Mouse (Mus musculus): ENCODE measurements at regions not wholly inside any gene's neighbourhood (a gene's known extent, or its start where the extent isn't known, plus 50 kb on each side); places are given as distances from the start of the nearest gene placed in this dataset.

DNA sequence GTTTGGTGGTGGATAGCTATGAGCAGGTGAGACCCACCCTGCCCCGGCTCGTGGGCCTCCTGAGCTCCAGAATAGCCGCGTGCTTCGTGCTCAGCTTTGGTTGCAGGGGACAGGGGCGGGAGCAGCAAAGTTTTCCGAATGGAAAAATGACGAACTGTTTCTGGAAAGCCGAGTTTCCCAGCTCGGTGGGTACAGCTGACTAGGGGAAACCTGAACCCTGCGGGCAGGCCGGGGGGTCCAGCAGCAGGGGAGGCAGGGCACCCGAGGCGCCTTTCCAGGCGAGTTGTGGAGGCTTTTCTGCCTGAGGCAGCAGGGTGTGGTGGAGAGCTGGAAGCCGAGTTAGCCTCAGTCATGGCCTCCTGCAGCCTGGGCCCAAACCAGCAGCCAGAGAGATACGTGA lies 88.8 kb upstream of the 1600014C23Rik start:
- no peak overlapping the region for H3K27ac ChIP-seq (ENCODE audit: low read depth, low read length)
- ATAC-seq (ENCODE audit: low FRiP score) (no peak), DNase-seq (ENCODE audit: low spot score, missing footprints) (no peak)
- no peaks in the 10 kb centered on the region for H3K36me3 ChIP-seq (ENCODE audit: control insufficient read depth, insufficient read depth, low read length)
- H3K9me3 ChIP-seq (ENCODE audit: control insufficient read depth, low read length), result no peaks in the 10 kb centered on the region
- no peak overlapping the region for H3K4me3 ChIP-seq (ENCODE audit: low read depth, low read length)
- H3K27me3 ChIP-seq (ENCODE audit: control insufficient read depth, insufficient read depth, low read length), result no peaks in the 10 kb centered on the region
- H3K4me1 ChIP-seq (ENCODE audit: control insufficient read depth, insufficient read depth, low read length), result no peaks in the 10 kb centered on the region
- WGBS, result 85% methylated on average over 17 of the region's 17 CpGs
- no peak overlapping the region for H3K9ac ChIP-seq (ENCODE audit: low read length)
- H3K4me2 ChIP-seq, result no peak overlapping the region

DNA sequence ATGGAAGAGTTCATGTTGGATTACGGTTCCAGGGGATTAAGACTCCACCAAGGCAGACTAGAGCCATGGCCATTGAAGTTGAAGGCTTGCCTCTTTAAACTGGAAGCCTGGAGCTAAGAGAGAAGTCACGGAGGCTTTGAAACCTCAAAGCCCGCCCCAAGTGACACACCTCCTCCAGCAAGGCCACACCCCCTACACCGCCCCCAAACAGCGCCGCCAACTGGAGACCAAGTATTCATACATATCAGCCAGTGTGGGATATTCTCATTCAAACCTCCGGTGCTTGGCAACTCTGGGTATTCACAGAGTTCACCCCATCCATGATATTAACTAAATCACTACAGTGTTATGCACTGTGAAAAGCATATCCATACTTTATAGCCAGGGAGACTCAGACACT lies 87.7 kb upstream of the 1600014C23Rik start:
- no peaks in the 10 kb centered on the region for H3K9me3 ChIP-seq (ENCODE audit: control insufficient read depth, low read length)
- 89% methylated on average over 7 of the region's 7 CpGs for WGBS

DNA sequence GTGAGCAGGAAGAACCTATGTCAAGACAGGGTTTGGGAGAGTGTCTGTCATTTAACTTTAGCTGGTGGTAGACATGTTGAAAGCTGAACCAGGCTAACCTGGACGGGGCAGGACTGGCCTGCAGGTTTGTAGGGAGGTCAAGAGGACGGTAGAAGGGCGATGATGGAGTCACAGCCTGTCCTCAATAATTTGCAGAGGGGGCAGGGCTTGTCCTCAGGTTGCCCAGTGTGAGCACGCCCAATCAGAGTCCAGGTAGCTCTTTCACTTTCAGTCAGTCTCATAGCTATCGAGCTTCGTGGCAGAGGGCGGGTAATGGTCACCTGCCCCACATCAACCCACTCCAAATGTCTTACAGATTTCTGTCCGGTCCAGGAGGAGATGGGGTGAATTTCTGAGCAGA lies 85.5 kb upstream of the 1600014C23Rik start:
- no peaks in the 10 kb centered on the region for H3K36me3 ChIP-seq (ENCODE audit: control insufficient read depth, insufficient read depth, low read length)
- WGBS, result 93% methylated on average over 8 of the region's 8 CpGs
- no peaks in the 10 kb centered on the region for H3K27me3 ChIP-seq (ENCODE audit: control insufficient read depth, insufficient read depth, low read length)
- H3K9ac ChIP-seq (ENCODE audit: low read length), result no peak overlapping the region
- H3K4me3 ChIP-seq (ENCODE audit: low read depth, low read length), result no peak overlapping the region
- H3K4me1 ChIP-seq (ENCODE audit: control insufficient read depth, insufficient read depth, low read length), result no peaks in the 10 kb centered on the region
- no peak overlapping the region for H3K27ac ChIP-seq (ENCODE audit: low read depth, low read length)
- DNase-seq (ENCODE audit: low spot score, missing footprints) (no peak), ATAC-seq (ENCODE audit: low FRiP score) (no peak)
- no peaks in the 10 kb centered on the region for H3K9me3 ChIP-seq (ENCODE audit: control insufficient read depth, low read length)
- H3K4me2 ChIP-seq, result no peak overlapping the region

More for the DNA sequence above, 87.7 kb upstream of the 1600014C23Rik start:
- DNase-seq (ENCODE audit: low spot score, missing footprints), result no peak
- ATAC-seq (ENCODE audit: low FRiP score), result no peak
- no peaks in the 10 kb centered on the region for H3K36me3 ChIP-seq (ENCODE audit: control insufficient read depth, insufficient read depth, low read length)
- no peaks in the 10 kb centered on the region for H3K27me3 ChIP-seq (ENCODE audit: control insufficient read depth, insufficient read depth, low read length)
- no peak overlapping the region for H3K4me3 ChIP-seq (ENCODE audit: low read depth, low read length)
- no peaks in the 10 kb centered on the region for H3K4me1 ChIP-seq (ENCODE audit: control insufficient read depth, insufficient read depth, low read length)
- H3K9ac ChIP-seq (ENCODE audit: low read length), result no peak overlapping the region
- no peak overlapping the region for H3K4me2 ChIP-seq
- no peak overlapping the region for H3K27ac ChIP-seq (ENCODE audit: low read depth, low read length)

DNA sequence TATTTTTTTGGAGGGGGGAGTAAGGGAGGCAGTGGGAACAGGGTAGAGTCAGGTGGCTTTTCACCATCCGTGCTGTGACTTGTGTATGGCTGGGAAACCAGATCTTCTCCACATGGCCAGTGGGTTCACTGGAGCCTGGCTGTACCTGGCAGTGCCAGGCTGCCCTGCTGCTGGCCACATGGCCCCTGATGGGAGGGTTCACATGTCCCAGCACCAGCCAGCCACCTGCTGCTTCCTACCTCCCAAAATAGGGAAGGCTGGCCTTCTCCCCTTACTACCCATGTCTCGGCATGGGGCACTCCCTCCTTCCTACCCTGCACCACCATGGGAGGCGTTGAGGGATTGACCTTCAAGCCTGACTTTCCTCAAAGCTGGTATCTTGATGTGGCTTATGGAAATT lies 82.9 kb upstream of the 1600014C23Rik start:
- H3K27ac ChIP-seq (ENCODE audit: low read depth, low read length), result no peak overlapping the region
- H3K9me3 ChIP-seq (ENCODE audit: control insufficient read depth, low read length), result no peaks in the 10 kb centered on the region
- no peaks in the 10 kb centered on the region for H3K36me3 ChIP-seq (ENCODE audit: control insufficient read depth, insufficient read depth, low read length)
- WGBS, result 80% methylated on average over 3 of the region's 3 CpGs
- H3K4me2 ChIP-seq, result no peak overlapping the region
- ATAC-seq (ENCODE audit: low FRiP score), result no peak
- no peaks in the 10 kb centered on the region for H3K27me3 ChIP-seq (ENCODE audit: control insufficient read depth, insufficient read depth, low read length)
- no peak overlapping the region for H3K9ac ChIP-seq (ENCODE audit: low read length)
- H3K4me1 ChIP-seq (ENCODE audit: control insufficient read depth, insufficient read depth, low read length), result no peaks in the 10 kb centered on the region
- DNase-seq (ENCODE audit: low spot score, missing footprints), result no peak
- no peak overlapping the region for H3K4me3 ChIP-seq (ENCODE audit: low read depth, low read length)

DNA sequence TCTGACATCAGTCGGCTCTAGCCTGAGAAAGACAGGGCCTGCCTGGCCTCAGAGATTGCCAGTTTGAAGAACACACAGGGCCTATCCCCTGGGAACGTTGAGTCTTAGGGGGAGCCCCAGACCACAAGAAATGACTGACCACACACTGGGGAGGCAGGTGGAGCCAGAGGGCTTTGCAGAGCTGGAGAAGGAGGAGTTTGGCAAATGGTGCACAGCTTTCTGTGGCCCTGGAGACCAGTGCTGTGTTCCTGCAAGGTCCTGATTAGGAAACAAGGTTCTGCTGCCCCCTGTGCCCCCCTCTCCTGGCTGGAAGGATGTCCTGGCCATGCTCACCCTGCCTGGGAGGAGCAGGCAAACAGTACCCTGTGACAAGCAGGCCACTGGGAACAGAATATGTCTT lies 82.2 kb upstream of the 1600014C23Rik start:
- Histone ChIP-seq H3K27me3 (ENCODE audit: control insufficient read depth, insufficient read depth, low read length) (no peaks in the 10 kb centered on the region), H3K4me3 (ENCODE audit: low read depth, low read length) (no peak overlapping the region), H3K4me1 (ENCODE audit: control insufficient read depth, insufficient read depth, low read length) (no peaks in the 10 kb centered on the region), H3K9me3 (ENCODE audit: control insufficient read depth, low read length) (no peaks in the 10 kb centered on the region), H3K36me3 (ENCODE audit: control insufficient read depth, insufficient read depth, low read length) (no peaks in the 10 kb centered on the region), H3K9ac (ENCODE audit: low read length) (no peak overlapping the region), H3K27ac (ENCODE audit: low read depth, low read length) (no peak overlapping the region), H3K4me2 (no peak overlapping the region)
- ATAC-seq (ENCODE audit: low FRiP score) (no peak), DNase-seq (ENCODE audit: low spot score, missing footprints) (no peak)
- WGBS, result 53% methylated on average over 2 of the region's 2 CpGs

DNA sequence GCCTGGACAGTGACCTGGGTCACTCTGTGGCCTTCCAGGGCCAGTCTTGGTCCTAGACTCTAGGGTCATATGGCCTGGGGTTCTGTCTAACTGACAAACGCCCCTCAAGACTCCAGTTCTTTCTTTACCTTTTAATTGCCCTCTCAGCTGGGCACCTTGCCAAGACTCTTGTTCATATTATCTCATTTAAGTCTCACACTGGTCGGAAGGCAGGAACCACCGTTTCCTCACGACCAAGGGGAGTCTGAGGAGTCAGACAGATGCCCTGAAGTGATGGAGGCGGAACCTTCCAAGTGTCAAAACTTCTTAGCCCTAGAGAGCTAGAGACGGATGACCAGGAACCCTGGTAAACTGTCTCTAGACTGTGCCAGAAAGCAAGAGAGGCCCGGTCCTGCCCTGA lies 81.7 kb upstream of the 1600014C23Rik start:
- no peaks in the 10 kb centered on the region for H3K36me3 ChIP-seq (ENCODE audit: control insufficient read depth, insufficient read depth, low read length)
- ATAC-seq (ENCODE audit: low FRiP score), result no peak

DNA sequence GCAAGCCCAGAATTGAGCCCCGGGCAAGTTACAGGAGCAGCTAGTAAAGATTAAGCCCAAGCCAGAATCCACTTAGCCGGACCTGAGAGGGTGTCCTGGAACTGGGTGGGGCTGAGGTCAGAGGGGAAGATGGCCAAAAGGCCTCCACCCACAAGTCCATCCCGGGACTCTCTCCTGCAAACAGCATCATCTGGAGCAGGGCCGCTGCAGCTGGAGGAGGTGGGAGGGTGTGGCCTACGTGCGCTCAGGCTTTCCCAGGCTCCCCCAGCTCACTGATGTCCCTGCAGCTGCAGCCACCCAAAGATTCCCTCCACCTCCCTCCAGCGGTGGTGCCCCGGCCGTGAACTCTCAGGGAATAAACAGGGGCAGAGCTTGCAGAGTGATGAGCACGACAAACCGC lies 80.9 kb upstream of the 1600014C23Rik start:
- Histone ChIP-seq H3K36me3 (ENCODE audit: control insufficient read depth, insufficient read depth, low read length) (no peaks in the 10 kb centered on the region), H3K4me2 (no peak overlapping the region), H3K9ac (ENCODE audit: low read length) (no peak overlapping the region), H3K27ac (ENCODE audit: low read depth, low read length) (no peak overlapping the region), H3K4me1 (ENCODE audit: control insufficient read depth, insufficient read depth, low read length) (no peaks in the 10 kb centered on the region), H3K9me3 (ENCODE audit: control insufficient read depth, low read length) (no peaks in the 10 kb centered on the region), H3K27me3 (ENCODE audit: control insufficient read depth, insufficient read depth, low read length) (no peaks in the 10 kb centered on the region), H3K4me3 (ENCODE audit: low read depth, low read length) (no peak overlapping the region)
- 0 out of 2 replicates have a peak, but pooled peaks have one; percentile 27 for ATAC-seq (ENCODE audit: low FRiP score)
- WGBS, result 35% methylated on average over 11 of the region's 11 CpGs
- DNase-seq (ENCODE audit: low spot score, missing footprints), result no peak

More for the DNA sequence above, 81.7 kb upstream of the 1600014C23Rik start:
- Histone ChIP-seq H3K27me3 (ENCODE audit: control insufficient read depth, insufficient read depth, low read length) (no peaks in the 10 kb centered on the region), H3K9ac (ENCODE audit: low read length) (no peak overlapping the region), H3K4me1 (ENCODE audit: control insufficient read depth, insufficient read depth, low read length) (no peaks in the 10 kb centered on the region), H3K9me3 (ENCODE audit: control insufficient read depth, low read length) (no peaks in the 10 kb centered on the region), H3K4me2 (no peak overlapping the region), H3K4me3 (ENCODE audit: low read depth, low read length) (no peak overlapping the region), H3K27ac (ENCODE audit: low read depth, low read length) (no peak overlapping the region)
- WGBS, result 64% methylated on average over 7 of the region's 7 CpGs
- no peak for DNase-seq (ENCODE audit: low spot score, missing footprints)

GRCm38 (mm10) chr17:45813956-45814355 lies 80.3 kb upstream of the 1600014C23Rik start:
- Histone ChIP-seq H3K27ac (ENCODE audit: low read depth, low read length) (no peak overlapping the region), H3K27me3 (ENCODE audit: control insufficient read depth, insufficient read depth, low read length) (no peaks in the 10 kb centered on the region), H3K4me1 (ENCODE audit: control insufficient read depth, insufficient read depth, low read length) (no peaks in the 10 kb centered on the region), H3K9me3 (ENCODE audit: control insufficient read depth, low read length) (no peaks in the 10 kb centered on the region), H3K4me2 (no peak overlapping the region), H3K9ac (ENCODE audit: low read length) (no peak overlapping the region), H3K36me3 (ENCODE audit: control insufficient read depth, insufficient read depth, low read length) (no peaks in the 10 kb centered on the region), H3K4me3 (ENCODE audit: low read depth, low read length) (no peak overlapping the region)
- 70% methylated on average over 5 of the region's 5 CpGs for whole genome bisulfite sequencing
- no peak for ATAC-seq (ENCODE audit: low FRiP score)
- no peak for DNase-seq (ENCODE audit: low spot score, missing footprints)

DNA sequence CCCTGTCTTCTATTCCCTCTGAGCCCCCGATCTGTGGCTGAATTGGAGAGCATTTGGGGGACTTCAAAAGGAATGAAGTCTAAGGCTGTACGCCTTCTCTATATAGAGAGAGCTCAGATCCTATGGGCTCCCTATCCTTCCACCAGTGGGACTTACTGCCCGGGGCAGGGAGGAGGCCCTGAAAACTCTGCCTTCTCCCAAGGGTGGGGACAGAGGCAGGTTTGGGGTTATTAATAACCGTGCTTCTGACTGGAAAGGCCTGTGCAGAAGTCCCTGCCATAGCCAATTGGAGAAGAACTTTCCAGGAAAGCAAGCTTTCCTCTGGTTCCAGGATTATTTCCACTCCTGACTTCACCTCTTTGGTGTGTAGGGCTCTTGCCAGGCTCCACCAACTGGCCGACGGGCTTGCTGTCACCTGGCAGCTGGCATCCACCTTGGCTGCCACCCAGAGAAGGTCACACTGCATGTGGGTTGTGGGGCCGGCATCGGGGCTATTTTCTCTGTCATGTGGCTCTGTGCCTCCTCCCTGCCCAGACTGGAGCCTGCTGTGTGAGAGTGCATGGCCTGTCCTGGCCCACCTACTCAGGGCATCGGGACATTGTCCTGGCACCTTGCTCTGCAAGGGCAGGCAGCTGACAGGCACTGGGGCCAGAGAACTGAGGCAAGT lies 78.8 kb upstream of the 1600014C23Rik start:
- H3K36me3 ChIP-seq (ENCODE audit: control insufficient read depth, insufficient read depth, low read length), result no peaks in the 10 kb centered on the region
- H3K9ac ChIP-seq (ENCODE audit: low read length), result no peak overlapping the region
- no peak overlapping the region for H3K4me3 ChIP-seq (ENCODE audit: low read depth, low read length)
- H3K9me3 ChIP-seq (ENCODE audit: control insufficient read depth, low read length), result no peaks in the 10 kb centered on the region
- no peak overlapping the region for H3K27ac ChIP-seq (ENCODE audit: low read depth, low read length)
- no peaks in the 10 kb centered on the region for H3K27me3 ChIP-seq (ENCODE audit: control insufficient read depth, insufficient read depth, low read length)
- H3K4me2 ChIP-seq, result no peak overlapping the region
- WGBS, result 87% methylated on average over 9 of the region's 9 CpGs
- DNase-seq (ENCODE audit: low spot score, missing footprints) (no peak), ATAC-seq (ENCODE audit: low FRiP score) (no peak)
- no peaks in the 10 kb centered on the region for H3K4me1 ChIP-seq (ENCODE audit: control insufficient read depth, insufficient read depth, low read length)
